Mouse (Mus musculus) liver, adult 10 weeks (tissue): ENCODE results near the gene Fgr. TPM values are rescaled to one million over a fixed set of nuclear protein-coding genes. Genes with fewer than 3 reads are reported as not detected.

Source experiments
- polyA plus RNA-seq: library from polyadenylated mRNA; stranded (reverse); fragments of 350-450 nt; fragmentation: Illumina TruSeq; extraction: RNeasy Lipid Tissue Mini Kit (QIAGEN cat#74804); gene quantifications from one replicate; pipeline ENCODE4 v1.2.3, GENCODE M21; 2014; ENCODE audit warnings: low read depth, low replicate concordance

The Fgr gene
- polyA plus RNA-seq: 0.72 TPM

DNA sequence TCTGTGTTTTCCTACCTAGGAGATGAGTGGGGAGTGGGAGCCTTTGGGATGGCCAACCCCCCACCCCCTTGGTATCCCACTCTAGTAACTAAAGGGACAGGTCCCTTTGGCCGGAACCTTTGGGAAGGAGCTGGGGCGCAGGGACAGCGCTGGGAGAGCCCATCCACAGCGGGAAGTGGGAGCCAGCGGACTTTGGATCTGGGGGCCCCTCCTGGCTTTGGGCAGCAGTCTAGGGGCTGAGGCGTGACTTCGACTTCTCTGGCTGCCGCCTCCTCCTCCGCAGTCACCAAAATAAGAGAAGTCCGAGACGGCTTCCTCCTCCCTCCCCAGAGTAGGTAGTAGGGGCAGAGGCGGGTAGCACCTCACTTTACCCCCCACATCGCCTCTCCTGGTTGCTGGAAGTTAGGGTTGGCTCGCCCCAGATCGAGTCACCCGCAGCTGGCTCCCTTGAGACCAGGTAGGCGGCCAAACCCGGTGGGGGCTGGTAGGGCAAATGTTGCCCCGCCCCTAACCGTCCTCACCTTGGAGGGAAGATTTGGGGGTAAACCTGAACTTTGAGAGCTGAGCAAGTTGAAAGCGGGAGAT lies at the start of gene Fgr:
Gene Fgr, plus strand, starts transcription at position 282 of the 585 bp plus-strand sequence.

DNA sequence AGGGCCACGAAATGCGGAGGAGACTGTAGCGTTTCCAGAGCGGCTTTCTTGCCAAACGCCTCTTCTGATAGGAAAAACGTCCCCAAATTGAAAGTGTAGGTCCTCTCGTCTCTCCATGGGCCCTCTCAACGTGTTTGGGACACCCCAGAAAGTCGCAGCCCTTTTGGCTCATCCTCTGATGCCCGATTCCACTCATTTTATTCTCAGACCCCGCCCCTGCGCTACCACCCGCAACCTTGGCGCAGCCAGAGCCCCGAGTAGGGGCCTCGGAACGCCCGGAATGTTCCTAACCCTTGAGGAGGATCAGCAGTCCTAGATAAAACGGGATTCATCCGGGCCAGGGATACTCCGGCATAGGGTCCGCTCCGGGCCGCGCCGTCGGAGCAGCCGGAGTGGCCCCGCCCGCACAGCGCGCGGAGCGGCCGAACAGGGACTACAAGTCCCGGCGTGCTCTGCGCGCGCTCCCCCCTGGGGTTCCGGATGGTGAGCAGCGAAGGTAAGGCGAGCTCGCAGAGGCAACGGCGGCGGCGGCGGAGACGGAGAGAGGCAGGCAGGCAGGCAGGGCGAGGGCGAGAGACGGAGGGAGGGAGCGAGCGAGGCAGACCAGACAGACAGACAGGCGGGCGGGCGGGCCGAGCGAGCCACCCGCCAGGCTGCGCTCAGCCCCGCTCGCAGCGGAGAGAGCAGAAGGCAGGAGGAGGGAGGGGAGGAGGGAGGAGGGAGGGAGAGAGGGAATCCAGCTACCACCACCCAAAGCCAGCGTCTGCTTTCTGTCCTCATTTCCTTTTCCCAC lies 37.3 kb downstream of the Fgr start, which contains the start of gene Ahdc1:
Gene Ahdc1, plus strand, starts transcription at position 233 of the 793 bp plus-strand sequence.

Other genes starting within 250 kb of the Fgr start
- gene Xkr8, start 241.5 kb upstream of the Fgr start, polyA plus RNA-seq: 2.4 TPM
- gene Smpdl3b, start 216.8 kb upstream of the Fgr start, polyA plus RNA-seq: not detected
- gene Rpa2, start 205.8 kb upstream of the Fgr start, polyA plus RNA-seq: 2.4 TPM
- 0.58 TPM for gene Themis2, start 177.7 kb upstream of the Fgr start, polyA plus RNA-seq
- 5.2 TPM for gene Ppp1r8, start 130.9 kb upstream of the Fgr start, polyA plus RNA-seq
- 33.1 TPM for gene Stx12, start 89.6 kb upstream of the Fgr start, polyA plus RNA-seq
- gene Fam76a, start 51.5 kb upstream of the Fgr start, polyA plus RNA-seq: 10.5 TPM
- 1.3 TPM for gene Ahdc1, start 37.2 kb downstream of the Fgr start, polyA plus RNA-seq
- 13.8 TPM for gene Wasf2, start 156.4 kb downstream of the Fgr start, polyA plus RNA-seq
- not detected for gene Cd164l2, start 238.0 kb downstream of the Fgr start, polyA plus RNA-seq
- gene Gpr3, start 238.4 kb downstream of the Fgr start, polyA plus RNA-seq: not detected